21 mouse cellular contexts compared by ENCODE assay signal in the genomic region with DNA sequence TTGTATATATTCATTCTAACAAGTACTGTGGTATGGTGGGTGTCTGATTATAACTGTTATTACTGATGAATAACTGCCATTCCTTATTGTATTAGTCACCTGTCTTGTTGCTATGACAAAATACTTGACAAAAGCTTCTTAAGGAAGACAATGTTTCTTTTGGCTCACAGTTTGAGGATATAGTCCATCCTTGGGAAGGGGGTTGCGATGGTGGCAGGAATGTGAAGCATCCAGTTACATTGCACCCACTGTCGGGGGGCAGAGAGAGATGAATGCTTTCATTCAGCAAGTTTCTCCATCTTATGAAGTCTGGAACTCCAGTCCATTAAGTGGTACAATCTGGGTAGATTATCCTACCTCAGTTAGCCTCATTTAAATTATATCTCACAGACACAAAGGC.
"Had no signal": no experiment of that assay in that cellular context is flagged by ENCODE, and none has a peak within 500 bp of the region (broad histone marks: within the 10 kb centered on the region; RNA-seq: fewer than 3 reads in every experiment).

No protein-coding gene starts in this region.

- H3K27ac ChIP-seq: limb, embryonic 10.5 days; limb, embryonic 13.5 days; liver, embryonic 12.5 days; liver, embryonic 15.5 days; lung, embryonic 15.5 days; midbrain, embryonic 15.5 days; neural tube, embryonic 13.5 days had no signal

- H3K4me3 ChIP-seq: limb, embryonic 10.5 days; limb, embryonic 13.5 days; liver, embryonic 12.5 days; liver, embryonic 15.5 days; lung, embryonic 15.5 days; megakaryocyte, embryonic 14.5 days; midbrain, embryonic 10.5 days; midbrain, embryonic 15.5 days; neural tube, embryonic 13.5 days had no signal

- H3K4me1 ChIP-seq: liver, embryonic 12.5 days; liver, embryonic 15.5 days; lung, embryonic 15.5 days; megakaryocyte, embryonic 14.5 days had no signal

- DNase-seq: kidney, adult 11 months; kidney, adult 9 months; kidney, postnatal 14 days; kidney, postnatal 4 days; layer of hippocampus, postnatal 36 days; liver; lung, adult 18-20 months; lung, postnatal 10 days; lung, postnatal 36 days; retina, postnatal 1 day; thymus, adult 18-20 months; thymus, postnatal 36 days had no signal
